Mouse (Mus musculus) layer of hippocampus, postnatal 36 days (tissue): ENCODE measurements around the gene Rdh16. TPM values are rescaled to one million over a fixed set of nuclear protein-coding genes. Genes with fewer than 3 reads are reported as not detected.
"Not testable (repeated sequence)": the region's sequence is repeated elsewhere in the genome, so short reads cannot be mapped to it uniquely, and the experiment has no call there.

ENCODE experiments used
- DNase-seq, 2 experiments: peaks; one replicate each; pipeline ENCODE4 v3.0.0; 2022
- total RNA-seq, 2 experiments: library from RNA; stranded (reverse); gene quantifications; 2 replicates each; pipeline ENCODE4 v1.2.3; 2021

Rdh16 gene
- total RNA-seq, 2 experiments from 2014 or later = 0.13 to 0.22 TPM

DNA sequence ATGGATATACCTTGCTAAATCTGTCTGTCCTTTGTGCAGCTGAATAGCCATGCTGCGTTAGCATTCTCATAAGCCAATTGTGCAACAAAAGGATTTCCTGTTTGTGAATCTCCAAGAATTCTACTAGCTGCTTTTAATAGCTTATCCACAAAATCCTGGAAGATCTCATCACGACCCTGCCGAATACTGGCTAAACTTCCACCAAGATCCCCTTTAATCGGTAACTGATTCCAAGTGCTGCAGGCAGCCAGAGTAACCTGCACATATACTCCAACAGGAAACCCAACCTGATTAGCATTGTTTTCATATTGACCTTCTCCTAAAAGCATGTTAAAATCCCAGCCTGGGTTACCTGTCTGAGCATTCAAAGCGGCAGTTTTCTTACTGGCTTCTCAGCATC is 34.3 kb downstream of the Rdh16 start:
- no peak for DNase-seq

DNA sequence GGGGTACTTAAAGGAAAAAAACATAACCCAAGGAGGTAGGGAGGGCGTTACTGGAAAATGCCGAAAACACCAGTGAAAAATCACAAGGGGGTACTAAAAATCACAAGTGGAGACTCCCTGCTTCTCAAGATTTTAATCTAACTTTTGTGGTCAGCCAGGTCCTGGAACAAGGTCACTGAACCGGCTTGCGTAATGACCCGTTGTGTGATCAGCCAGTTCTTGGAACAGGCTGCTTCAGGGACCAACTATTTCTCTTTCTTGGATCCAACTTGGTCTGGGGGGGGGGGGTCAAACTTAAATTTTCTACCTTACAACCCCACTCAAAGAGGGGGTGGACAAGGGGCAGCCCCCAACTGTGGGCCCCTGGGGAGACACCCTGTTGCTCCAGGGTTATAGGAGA is 36.8 kb downstream of the Rdh16 start:
- DNase-seq = not testable (repeated sequence)

DNA sequence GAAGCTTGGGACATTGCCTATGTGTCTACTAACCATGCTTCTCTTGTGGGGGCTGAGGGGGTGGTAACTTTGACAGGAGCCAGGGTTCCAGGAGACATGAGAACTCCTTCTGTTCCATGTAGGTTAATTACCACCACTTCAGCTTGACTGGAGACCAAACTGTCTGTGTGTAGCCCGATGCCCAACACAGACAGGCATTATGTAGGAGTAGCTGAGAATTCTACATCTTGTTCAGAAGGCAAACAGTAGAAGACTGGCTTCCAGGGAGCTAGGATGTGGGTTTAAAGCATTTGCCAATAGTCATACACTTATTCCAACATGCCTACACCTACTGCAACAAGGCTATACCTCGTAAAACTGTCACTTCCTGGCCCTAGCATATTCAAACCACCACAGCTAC is 37.6 kb downstream of the Rdh16 start:
- DNase-seq = no peak

DNA sequence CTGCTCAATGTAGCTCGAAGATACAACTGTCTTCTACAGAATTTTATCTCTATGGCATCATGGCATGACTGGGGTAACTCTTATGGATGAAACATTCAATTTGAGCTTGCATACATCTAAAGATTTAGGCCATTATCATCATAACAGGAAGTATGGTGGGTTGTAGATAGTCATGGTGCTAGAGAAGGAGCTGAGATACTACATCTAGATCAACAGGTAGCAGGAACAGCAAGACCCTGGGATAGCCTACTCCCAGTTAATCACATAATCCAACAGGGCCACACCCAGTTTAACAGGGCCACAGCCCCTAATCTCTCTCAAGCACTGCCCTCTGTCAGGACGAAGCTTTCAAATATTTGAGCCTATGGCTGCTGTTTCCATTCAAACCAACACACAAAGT is 39.8 kb downstream of the Rdh16 start:
- DNase-seq = no peak

DNA sequence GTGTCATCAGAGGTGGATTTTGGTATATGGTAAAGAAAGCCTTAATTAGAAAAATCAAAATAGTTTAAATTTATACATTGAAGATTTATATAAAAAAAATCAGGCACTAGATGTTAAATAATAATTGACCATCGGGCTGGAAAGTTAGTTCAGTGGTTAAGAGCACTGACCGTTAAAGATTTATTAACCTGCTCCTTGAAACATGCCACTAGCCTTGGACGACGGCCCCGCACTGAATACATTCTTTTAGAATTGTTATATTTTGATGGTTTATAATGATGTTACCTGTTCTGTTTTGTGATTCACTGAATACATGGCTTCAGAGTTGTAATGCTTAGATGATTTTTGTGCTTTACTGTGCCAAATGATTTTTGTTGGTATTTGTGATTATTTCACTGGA is 45.0 kb downstream of the Rdh16 start:
- DNase-seq = not testable (repeated sequence)

DNA sequence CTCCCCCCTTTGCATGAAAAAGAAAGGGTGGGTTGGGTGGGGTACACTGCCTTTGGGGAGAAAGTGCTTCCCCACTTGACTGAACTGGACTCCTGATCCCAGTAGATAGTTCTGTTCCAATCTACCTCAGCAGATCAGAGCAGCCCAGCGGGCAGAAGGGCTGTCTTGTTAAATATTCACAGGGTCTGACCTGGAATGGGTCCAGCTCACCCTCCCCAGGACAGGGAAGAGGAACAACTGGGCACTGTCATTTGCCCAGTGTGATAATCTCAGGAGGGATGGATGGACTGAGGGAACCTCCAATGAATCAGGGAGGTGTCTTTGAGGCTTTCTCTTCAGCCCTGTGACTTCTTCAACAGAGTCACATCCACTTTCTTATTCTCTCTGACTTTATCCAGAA is 47.1 kb downstream of the Rdh16 start:
- DNase-seq = no peak

DNA sequence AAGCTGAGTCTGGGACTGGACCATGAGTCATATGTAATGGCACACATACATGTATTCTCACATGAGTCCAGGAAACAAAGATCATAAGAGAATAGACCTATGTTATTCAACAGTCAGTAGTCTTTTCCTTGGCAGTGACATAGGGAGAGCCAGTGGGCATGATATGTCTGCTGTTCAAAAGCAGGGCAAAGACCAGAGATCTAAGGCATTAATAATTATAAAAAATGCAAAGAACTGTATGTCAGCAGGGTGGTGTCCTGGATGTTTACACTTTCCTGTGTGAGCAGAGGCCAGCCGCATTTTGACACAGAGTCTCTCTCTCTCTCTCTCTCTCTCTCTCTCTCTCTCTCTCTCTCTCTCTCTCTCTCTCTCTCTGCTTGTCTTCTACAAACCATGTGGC is 48.7 kb downstream of the Rdh16 start, which contains the start of gene Rdh19:
Rdh19 (plus strand) TSS at position 301 of the 400 bp plus-strand sequence.
- DNase-seq = no peak

DNA sequence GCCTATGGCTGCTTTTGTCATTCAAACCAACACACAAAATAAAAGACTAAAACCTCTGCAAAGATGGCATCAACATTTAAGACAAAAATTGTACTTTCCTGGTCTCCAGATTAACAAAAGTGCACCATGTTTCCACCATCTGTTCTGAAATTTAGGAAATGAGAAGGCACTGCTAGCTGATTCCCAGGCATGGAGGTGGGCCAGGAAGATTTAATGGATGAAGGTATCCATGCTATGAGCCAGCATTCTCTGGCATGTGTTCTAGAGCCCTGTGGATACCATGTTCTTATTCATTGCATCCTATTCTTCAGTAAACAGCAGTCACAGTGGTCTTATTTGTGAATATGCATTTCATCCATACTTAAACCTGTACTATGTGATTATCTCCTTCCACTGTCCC is 55.4 kb downstream of the Rdh16 start:
- no peak for DNase-seq

DNA sequence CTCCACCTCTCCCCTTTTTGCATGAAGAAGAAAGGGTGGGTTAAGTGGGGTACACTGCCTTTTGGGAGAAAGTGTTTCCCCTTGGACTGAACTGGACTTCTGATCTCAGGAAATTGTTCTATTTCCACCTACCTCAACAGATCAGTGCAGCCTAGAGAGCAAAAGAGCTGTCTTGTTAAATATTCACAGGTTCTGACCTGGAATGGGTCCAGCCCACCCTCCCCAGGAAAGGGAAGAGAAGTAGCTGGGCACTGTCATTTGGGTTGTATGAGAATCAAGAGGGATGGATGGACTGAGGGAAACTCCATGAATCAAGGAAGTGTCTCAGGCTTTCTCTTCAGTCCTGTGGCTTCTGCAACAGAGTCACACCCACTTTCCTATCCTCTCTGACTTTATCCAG is 64.0 kb downstream of the Rdh16 start:
- no peak for DNase-seq

DNA sequence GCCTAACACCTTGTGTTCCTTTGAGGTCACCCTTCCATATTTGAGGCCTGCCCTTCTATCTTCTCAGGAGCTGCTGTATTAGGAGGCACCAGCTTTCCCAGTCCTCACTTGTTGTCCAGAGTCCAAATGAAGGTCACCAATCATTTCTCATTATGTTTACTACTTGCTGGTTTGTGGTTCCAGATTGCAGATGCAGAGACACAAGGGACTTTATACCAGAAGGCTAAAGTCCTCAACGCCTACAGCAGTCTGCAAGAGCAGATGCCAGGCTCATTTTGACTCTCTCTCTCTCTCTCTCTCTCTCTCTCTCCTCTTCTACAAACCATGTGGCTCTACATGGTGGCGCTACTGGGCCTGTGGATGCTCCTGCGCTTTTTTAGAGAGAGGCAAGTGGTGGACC is 65.3 kb downstream of the Rdh16 start, which contains the start of gene Rdh16f2:
Rdh16f2 (plus strand) TSS at position 243 of the 400 bp plus-strand sequence.
- no peak for DNase-seq

DNA sequence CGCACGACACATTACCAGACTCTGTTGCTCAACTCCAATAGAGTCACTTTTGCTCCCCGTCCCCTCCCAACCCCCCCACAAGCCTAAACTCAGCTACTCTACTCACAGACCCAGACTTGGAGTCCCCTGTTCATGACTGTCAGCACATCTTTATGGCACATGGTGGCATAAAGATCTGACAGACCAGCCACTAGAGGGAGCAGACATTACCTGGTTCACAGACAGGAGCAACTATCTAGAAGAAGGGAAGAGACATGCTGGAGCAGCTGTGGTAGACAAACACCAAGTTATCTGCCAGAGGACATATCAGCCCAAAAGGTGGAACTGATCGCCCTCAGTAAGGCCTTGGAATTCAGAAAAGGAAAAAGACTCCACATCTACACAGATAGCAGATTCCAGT is 71.5 kb downstream of the Rdh16 start:
- no peak for DNase-seq

DNA sequence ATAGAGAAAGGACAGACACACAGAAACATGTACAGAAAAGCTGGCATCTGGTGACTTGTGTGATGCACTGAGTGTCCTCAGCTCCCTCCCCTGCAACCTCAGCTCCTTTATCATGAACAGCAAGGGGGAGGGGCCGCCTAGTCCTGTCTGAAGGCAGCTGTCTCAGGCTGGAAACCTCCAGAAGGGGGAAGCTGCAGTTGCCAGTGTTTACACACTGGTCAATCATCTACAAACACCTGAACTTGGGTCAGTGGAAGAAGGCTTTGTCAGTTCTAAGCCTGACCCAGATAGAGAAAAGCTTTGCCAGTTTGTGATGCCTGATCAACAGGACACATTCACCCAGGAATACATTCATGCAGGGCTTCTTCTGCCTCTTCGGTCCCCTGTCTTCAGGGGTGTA is 76.7 kb downstream of the Rdh16 start:
- DNase-seq = no peak

DNA sequence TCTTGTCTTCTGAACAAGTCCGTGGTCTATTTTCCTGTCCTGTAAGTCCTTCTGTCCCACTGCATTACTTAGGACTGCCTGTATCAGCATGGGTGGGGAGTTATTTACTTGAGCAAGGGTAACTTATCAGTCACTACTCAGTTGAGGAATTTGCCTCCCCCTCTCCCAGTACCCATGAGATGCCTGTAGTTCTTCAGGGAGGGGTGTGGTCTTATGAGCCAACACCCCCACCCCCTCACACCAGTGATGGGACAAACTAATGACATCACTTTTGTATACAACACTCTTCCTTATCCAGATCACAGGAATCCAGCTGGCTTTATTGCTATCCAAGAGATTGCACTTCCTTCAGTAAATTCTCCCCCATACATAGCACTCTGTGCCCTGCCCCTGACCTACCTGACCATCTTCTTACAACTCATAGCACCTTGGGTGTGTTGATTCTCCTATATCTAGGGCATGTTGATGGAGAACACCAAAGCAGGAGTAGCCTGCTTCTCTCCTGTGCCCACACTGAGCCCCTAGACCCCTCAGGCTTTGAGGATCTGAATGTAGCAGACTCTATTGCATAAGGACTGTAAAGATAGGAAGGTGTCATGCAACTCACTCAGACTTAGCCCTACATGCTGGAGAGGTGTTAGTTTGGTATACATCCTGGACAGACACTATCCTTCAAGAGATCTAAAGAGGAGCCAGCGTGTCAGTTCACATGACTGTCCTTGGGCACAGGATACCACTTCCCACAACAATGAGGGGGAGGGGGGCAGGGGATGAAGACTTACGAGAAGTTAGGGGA is 77.5 kb downstream of the Rdh16 start:
- no peak for DNase-seq

DNA sequence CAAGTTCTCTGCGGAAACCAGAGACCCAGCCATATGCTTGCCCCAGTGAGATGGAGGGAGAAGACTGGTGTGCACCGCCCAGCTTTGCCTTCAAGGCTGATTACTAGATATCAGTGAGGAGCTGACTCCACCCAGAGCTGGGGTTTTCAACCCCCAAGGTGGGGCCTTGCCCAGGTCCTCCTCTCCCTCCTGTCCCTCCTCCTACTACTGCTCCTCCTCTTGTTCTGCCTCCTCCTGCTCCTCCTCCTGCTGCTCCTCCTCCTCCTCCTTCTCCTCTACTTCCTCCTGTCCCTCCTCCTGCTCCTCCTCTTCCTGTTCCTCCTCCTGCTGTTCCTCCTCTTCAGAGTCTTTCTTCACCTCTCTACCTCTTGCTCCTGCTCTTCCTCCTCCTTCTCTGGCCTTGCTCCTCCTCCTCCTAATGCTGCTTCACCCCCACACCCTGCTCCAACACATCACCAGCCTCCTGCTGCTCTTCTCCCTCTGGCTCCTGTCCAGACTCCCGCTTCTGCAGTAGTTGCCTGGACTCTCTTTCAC is 78.3 kb downstream of the Rdh16 start:
- DNase-seq = no peak

DNA sequence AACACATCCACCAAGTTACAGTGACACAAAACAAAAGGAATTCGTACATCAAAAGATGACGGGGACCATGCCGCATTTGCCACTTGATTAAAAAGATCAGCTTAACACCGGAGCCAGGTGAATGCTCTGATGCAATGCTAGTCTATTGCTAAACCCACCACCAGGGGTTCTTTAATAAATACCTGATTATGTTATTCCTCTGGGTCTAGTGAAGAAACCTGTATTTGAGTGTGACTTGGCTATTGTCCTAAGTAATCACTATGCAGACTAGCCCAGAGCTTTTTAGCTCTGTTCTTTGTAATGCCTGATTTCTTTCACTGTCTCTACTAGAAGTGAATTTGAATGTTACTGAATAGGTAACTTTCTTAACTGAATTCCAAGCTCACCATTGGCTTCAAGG is 80.1 kb downstream of the Rdh16 start:
- no peak for DNase-seq

DNA sequence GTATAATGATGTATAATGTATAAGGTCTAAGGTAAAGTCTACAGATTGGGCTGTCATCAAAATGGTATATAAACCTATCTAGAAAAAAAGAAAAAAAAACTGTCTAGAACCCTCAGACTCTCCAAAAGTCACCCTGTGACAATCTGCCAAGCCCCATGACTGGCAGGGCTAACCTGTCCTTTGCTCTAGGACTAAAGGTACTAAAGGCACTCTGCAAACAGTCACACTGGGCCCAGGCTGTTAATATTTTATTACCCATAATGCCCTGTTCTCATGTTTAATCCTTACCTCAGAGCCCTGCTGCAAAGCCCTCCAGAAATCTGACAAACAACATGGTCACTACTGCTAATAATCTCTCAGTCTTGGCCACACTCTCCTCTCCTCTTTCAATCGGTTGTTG is 85.6 kb downstream of the Rdh16 start:
- no peak for DNase-seq

DNA sequence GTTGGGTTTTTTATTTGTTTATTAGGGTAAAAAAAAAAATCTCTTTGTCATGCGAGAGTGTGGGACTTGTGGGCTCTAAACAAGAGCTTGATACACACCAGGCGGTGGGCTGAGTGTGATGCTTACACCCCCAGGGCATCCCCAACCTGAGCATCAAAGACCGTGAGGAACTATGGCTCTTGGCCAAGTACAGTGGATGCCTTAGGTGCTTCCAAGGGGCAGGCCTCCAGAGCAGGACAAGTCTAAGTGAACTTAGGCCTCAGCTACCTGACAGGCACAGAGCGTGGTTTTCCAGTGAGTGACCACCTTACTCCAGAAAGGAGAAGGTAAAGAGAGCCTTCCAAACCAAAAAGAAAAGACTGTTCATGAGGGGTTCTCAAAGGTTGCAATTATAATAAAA is 86.0 kb downstream of the Rdh16 start:
- no peak for DNase-seq

DNA sequence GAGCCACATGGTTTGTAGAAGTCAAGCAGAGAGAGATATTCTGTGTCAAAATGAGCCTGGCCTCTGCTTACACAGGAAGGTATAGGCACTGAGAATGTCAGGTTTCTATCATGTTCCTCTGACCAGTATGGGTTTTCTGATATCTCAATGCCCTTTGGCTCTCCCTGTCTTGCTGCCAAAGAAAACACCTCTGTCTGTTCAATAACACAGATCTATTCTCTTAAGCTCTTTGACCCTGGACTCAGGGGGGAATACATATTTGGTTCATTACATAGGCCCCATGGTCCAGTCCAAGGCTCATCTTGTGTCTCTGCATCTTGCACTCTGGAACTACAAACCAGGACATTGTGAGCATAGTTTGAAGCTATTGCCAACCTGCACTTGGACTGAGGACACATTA is 87.7 kb downstream of the Rdh16 start, which contains the start of gene Rdh7:
Rdh7 (minus strand) TSS at position 213 of the 400 bp plus-strand sequence.
- DNase-seq = no peak

DNA sequence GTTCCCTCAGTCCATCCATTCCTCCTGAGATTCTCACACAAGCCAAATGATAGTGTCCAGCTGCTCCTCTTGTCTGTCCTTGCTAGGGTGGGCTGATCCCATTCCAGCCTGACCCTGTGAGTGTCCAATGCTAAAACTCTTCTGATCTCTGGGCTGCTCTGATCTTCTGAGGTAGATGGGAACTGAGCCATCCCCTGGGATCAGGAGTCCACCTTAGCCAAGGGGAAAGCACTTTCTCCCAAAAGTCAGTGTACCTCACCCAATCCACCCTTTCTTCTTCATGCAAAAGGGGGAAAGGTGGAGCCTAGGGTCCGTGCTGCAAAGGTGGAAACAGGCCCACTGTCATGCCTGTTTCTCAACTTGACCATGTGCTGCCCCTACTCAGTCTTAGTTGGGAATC is 90.5 kb downstream of the Rdh16 start:
- no peak for DNase-seq

DNA sequence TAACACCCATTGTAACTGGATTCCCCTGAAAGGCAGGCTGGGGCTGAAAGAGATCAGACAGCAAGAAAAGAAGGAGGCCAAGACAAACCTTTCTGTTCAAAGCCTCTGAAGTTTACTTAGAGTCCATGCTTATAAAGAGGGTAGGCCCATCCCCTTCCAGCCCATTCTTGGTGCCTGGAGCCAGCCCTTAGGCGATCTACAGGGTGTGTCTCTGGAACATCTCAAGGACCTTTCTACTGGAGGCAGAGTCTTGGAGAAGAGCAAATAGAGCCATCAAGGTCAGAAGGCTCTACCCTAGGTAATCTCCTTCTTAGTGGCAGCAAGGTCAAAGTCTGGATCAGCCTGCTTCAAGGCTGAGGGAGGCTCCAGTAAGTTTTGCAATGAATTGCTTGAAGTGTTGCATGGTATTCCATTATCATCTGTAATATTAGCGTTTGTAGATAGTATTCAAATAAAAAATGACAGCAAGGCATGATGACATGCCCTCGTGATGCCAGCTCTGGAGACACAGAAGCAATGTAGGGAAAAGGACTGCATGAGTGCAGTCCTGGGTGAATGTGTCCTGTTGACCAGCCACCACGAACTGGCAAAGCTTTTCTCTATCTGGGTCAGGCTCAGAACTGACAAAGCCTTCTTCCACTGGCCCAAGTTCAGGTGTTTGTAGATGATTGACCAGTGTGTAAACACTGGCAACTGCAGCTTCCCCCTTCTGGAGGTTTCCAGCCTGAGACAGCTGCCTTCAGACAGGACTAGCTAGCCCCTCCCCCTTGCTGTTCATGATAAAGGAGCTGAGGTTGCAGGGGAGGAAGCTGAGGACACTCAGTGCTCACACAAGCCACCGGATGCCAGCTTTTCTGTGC is 92.4 kb downstream of the Rdh16 start:
- DNase-seq = not testable (repeated sequence)
